Mouse (Mus musculus) limb, embryonic 13.5 days (tissue): ENCODE data around the gene Rab3b. TPM values are rescaled to one million over a fixed set of nuclear protein-coding genes. Genes with fewer than 3 reads are reported as not detected.
"Not testable (repeated sequence)": the region's sequence is repeated elsewhere in the genome, so short reads cannot be mapped to it uniquely, and the experiment has no call there.

Source experiments
- ATAC-seq: fragments of 200-750 bp; cut with Nextera tagmentation; 2 replicates; pipeline ENCODE4 v1.8.0; 2017; ENCODE audit warnings: low read depth, moderate number of reproducible peaks, moderate TSS enrichment; ENCODE audit not compliant: low FRiP score
- H3K27ac ChIP-seq: fragments of 300-500 bp; sonication (generic); 2 replicates; pipeline ENCODE4 v1.5.1; 2015; ENCODE audit warnings: inconsistent platforms, mild to moderate bottlenecking, moderate library complexity
- H3K27me3 ChIP-seq: fragments of 300-500 bp; sonication (generic); 2 replicates; pipeline ENCODE4 v1.6.1; 2015; ENCODE audit warnings: mild to moderate bottlenecking, inconsistent platforms
- H3K36me3 ChIP-seq: fragments of 300-500 bp; sonication (generic); 2 replicates; pipeline ENCODE4 v1.6.1; 2015; ENCODE audit warnings: inconsistent platforms, mild to moderate bottlenecking, moderate library complexity
- H3K4me1 ChIP-seq: fragments of 300-500 bp; sonication (generic); 2 replicates; pipeline ENCODE4 v1.6.1; 2015; ENCODE audit warnings: inconsistent platforms
- H3K4me2 ChIP-seq: fragments of 300-500 bp; sonication (generic); replicated peaks from 2 replicates; pipeline ENCODE4 v1.6.1; 2015; ENCODE audit warnings: inconsistent platforms, mild to moderate bottlenecking, moderate library complexity
- H3K4me3 ChIP-seq: fragments of 300-500 bp; sonication (generic); 2 replicates; pipeline ENCODE4 v1.5.1; 2015; ENCODE audit warnings: moderate library complexity, mild to moderate bottlenecking, inconsistent platforms
- H3K9ac ChIP-seq: fragments of 300-500 bp; sonication (generic); 2 replicates; pipeline ENCODE4 v1.6.1; 2015; ENCODE audit warnings: mild to moderate bottlenecking, inconsistent platforms
- H3K9me3 ChIP-seq: fragments of 300-500 bp; sonication (generic); 2 replicates; pipeline ENCODE4 v1.6.1; 2016; ENCODE audit warnings: inconsistent platforms
- WGBS: fragments of 180-500 bp; shearing (Covaris S2); methylation state at CpG from one replicate; pipeline ENCODE4 v1.1.7; 2015; 5-methylcytosine and 5-hydroxymethylcytosine counted together
- polyA plus RNA-seq: library from polyadenylated mRNA; unstranded; fragments of >200 nt; fragmentation: Nextera tagmentation; extraction: Ambion mirVana; gene quantifications from 2 replicates; pipeline ENCODE4 v1.2.1, GENCODE M21; 2015

Rab3b gene
- polyA plus RNA-seq, 1 experiment from 2014 or later, result 19.7 TPM

GRCm38 (mm10) chr4:108903346-108903745, 24.5 kb downstream of the Rab3b start:
- Histone ChIP-seq H3K27me3 (no peaks in the 10 kb centered on the region), H3K36me3 (no peaks in the 10 kb centered on the region), H3K4me2 (no peak overlapping the region)

DNA sequence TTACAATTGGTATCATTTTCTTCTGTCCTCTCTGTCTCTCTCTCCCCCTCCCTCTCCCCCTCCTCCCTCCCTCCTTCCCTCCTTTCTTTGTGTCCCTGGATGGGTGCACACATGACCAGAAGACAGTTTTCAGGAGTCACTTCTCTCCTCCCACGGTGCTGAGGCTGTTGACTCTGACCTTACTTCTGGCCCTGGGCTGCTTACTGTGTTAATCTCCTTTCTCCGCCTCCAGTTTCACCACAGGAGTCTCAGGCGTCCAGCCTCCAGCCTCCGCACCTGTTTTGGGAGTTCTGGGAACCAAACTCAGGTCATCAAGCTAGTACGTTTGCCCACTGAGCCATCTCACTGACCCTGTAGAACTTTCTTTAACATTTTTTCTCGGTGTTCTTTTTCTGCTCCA, 25.2 kb downstream of the Rab3b start:
- Histone ChIP-seq H3K36me3 (no peaks in the 10 kb centered on the region), H3K27ac (no peak overlapping the region), H3K9ac (no peak overlapping the region), H3K27me3 (no peaks in the 10 kb centered on the region), H3K4me1 (0 out of 2 replicates have a peak, but pooled peaks cover 3% of the 10 kb centered on the region), H3K4me3 (no peak overlapping the region), H3K4me2 (no peak overlapping the region), H3K9me3 (no peaks in the 10 kb centered on the region)
- ATAC-seq, result no peak
- WGBS, result 50% methylated on average over 6 of the region's 6 CpGs

More at GRCm38 (mm10) chr4:108903346-108903745, 24.5 kb downstream of the Rab3b start:
- no peaks in the 10 kb centered on the region for H3K9me3 ChIP-seq
- H3K27ac ChIP-seq, result no peak overlapping the region
- no peak overlapping the region for H3K4me3 ChIP-seq
- WGBS, result 90% methylated on average over 9 of the region's 9 CpGs
- no peak overlapping the region for H3K9ac ChIP-seq
- 0 out of 2 replicates have a peak, but pooled peaks cover 3% of the 10 kb centered on the region for H3K4me1 ChIP-seq
- ATAC-seq, result no peak

- ATAC-seq, result no peak
- WGBS, result 82% methylated on average over 10 of the region's 10 CpGs
- H3K9me3 ChIP-seq, result no peaks in the 10 kb centered on the region
Measured at GRCm38 (mm10) chr4:108904790-108905189, 25.9 kb downstream of the Rab3b start.

DNA sequence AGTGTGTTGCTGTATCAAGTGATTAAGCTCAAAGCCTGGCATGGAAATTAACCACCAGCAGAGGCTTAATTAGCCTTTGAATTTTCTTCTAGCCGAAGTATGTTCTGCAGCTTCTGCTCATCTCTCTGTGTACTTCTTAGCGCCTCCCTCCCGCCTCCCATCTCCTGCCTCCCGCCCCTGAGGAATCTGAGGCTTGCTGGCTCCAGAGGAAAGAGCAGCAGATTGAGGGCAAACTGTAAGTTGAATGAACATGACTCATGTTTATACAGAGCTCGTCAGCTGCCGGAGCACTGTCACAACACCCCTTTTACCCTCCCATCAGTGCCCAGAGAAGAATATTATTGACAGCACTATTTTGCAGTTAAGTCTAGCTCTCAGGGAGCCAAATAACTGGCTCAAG, 27.0 kb downstream of the Rab3b start:
- Histone ChIP-seq H3K9me3 (no peaks in the 10 kb centered on the region), H3K4me2 (no peak overlapping the region), H3K9ac (no peak overlapping the region), H3K4me1 (0 out of 2 replicates have a peak, but pooled peaks cover 3% of the 10 kb centered on the region), H3K27ac (no peak overlapping the region), H3K36me3 (no peaks in the 10 kb centered on the region), H3K4me3 (no peak overlapping the region), H3K27me3 (no peaks in the 10 kb centered on the region)
- ATAC-seq, result no peak
- WGBS, result 37% methylated on average over 6 of the region's 6 CpGs

More at GRCm38 (mm10) chr4:108904790-108905189, 25.9 kb downstream of the Rab3b start:
- no peak overlapping the region for H3K9ac ChIP-seq
- no peaks in the 10 kb centered on the region for H3K36me3 ChIP-seq
- H3K4me2 ChIP-seq, result no peak overlapping the region
- H3K27me3 ChIP-seq, result no peaks in the 10 kb centered on the region
- H3K4me3 ChIP-seq, result no peak overlapping the region
- 0 out of 2 replicates have a peak, but pooled peaks cover 3% of the 10 kb centered on the region for H3K4me1 ChIP-seq
- H3K27ac ChIP-seq, result no peak overlapping the region

- Histone ChIP-seq H3K27me3 (no peaks in the 10 kb centered on the region), H3K27ac (no peak overlapping the region)
- ATAC-seq, result no peak
Measured at GRCm38 (mm10) chr4:108907475-108907874, 28.6 kb downstream of the Rab3b start.

DNA sequence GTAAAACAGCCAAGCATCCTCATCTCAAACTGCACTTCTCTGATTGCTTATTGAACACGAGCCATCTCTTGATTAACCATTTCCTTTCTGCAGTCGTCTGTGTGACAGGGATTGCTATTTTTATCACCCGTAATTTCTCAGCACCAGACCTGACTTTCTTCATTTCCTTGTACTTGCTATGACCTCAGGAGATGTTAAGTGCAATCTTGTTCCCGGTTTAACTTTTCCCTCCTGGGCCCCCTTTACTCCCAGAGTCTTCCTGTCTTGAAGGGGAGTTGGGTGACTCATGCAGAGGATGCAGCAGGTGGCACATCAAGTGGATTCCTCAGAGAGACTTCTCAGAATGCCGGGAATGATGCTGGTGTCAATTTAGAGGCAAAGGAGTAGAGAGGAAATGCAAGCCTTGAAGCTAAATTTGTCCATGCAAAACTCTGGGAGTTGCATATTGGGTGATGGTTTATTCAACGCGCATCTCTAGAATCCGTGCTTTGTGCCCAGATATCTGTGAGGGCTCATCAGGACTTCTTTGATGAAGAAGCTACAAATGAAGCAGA, 31.1 kb downstream of the Rab3b start:
- Histone ChIP-seq H3K4me2 (no peak overlapping the region), H3K9ac (no peak overlapping the region), H3K27ac (no peak overlapping the region), H3K4me3 (no peak overlapping the region), H3K27me3 (no peaks in the 10 kb centered on the region), H3K36me3 (no peaks in the 10 kb centered on the region), H3K9me3 (no peaks in the 10 kb centered on the region), H3K4me1 (0 out of 2 replicates have a peak, but pooled peaks cover 3% of the 10 kb centered on the region)
- ATAC-seq, result no peak
- 57% methylated on average over 8 of the region's 8 CpGs for WGBS

More at GRCm38 (mm10) chr4:108907475-108907874, 28.6 kb downstream of the Rab3b start:
- Histone ChIP-seq H3K9ac (no peak overlapping the region), H3K9me3 (no peaks in the 10 kb centered on the region), H3K36me3 (no peaks in the 10 kb centered on the region), H3K4me1 (0 out of 2 replicates have a peak, but pooled peaks cover 3% of the 10 kb centered on the region), H3K4me2 (no peak overlapping the region), H3K4me3 (no peak overlapping the region)

- no peaks in the 10 kb centered on the region for H3K4me1 ChIP-seq
- ATAC-seq, result no peak
- H3K27me3 ChIP-seq, result no peaks in the 10 kb centered on the region
- WGBS, result 83% methylated on average over 2 of the region's 2 CpGs
- H3K4me2 ChIP-seq, result no peak overlapping the region
- H3K9me3 ChIP-seq, result no peaks in the 10 kb centered on the region
- H3K27ac ChIP-seq, result no peak overlapping the region
- H3K4me3 ChIP-seq, result no peak overlapping the region
- no peaks in the 10 kb centered on the region for H3K36me3 ChIP-seq
- no peak overlapping the region for H3K9ac ChIP-seq
Measured at GRCm38 (mm10) chr4:108911866-108912265, 33.0 kb downstream of the Rab3b start.

GRCm38 (mm10) chr4:108913180-108913579, 34.3 kb downstream of the Rab3b start:
- no peaks in the 10 kb centered on the region for H3K27me3 ChIP-seq
- H3K4me3 ChIP-seq, result no peak overlapping the region
- ATAC-seq, result no peak
- no peak overlapping the region for H3K27ac ChIP-seq
- no peaks in the 10 kb centered on the region for H3K9me3 ChIP-seq
- H3K9ac ChIP-seq, result no peak overlapping the region
- H3K4me1 ChIP-seq, result no peaks in the 10 kb centered on the region
- no peak overlapping the region for H3K4me2 ChIP-seq
- WGBS, result 68% methylated on average over 2 of the region's 2 CpGs
- no peaks in the 10 kb centered on the region for H3K36me3 ChIP-seq

- H3K9ac ChIP-seq, result no peak overlapping the region
- no peak for ATAC-seq
- no peaks in the 10 kb centered on the region for H3K9me3 ChIP-seq
- H3K4me3 ChIP-seq, result no peak overlapping the region
- H3K27ac ChIP-seq, result no peak overlapping the region
- H3K36me3 ChIP-seq, result no peaks in the 10 kb centered on the region
- no peaks in the 10 kb centered on the region for H3K27me3 ChIP-seq
- 74% methylated on average over 6 of the region's 6 CpGs for WGBS
- H3K4me2 ChIP-seq, result no peak overlapping the region
- H3K4me1 ChIP-seq, result no peaks in the 10 kb centered on the region
Measured at GRCm38 (mm10) chr4:108914391-108914790, 35.5 kb downstream of the Rab3b start.

DNA sequence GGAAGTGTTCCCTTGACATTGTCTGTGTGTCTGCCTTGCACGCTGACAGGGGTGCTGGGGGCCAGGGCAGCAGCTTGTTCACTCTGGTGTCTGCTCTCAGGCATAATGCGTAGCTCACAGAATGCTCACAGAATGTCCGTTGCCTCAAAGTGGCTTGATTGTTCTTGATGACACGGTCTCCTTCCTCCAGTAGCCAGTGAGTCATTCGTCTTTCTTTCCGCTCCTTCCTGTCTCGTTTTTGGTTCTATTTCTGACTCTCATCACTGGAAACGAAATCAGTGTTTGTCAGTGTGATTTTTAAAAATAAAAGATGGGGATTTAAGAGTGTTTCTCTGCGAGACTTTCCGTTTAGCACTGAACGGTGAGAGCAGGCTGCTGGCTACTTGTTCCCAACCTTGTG, 36.2 kb downstream of the Rab3b start:
- H3K4me2 ChIP-seq, result no peak overlapping the region

GRCm38 (mm10) chr4:108917654-108918053, 38.8 kb downstream of the Rab3b start:
- Histone ChIP-seq H3K9me3 (no peaks in the 10 kb centered on the region), H3K4me1 (no peaks in the 10 kb centered on the region), H3K27me3 (no peaks in the 10 kb centered on the region), H3K36me3 (no peaks in the 10 kb centered on the region), H3K27ac (no peak overlapping the region), H3K4me2 (no peak overlapping the region), H3K4me3 (no peak overlapping the region), H3K9ac (no peak overlapping the region)
- no peak for ATAC-seq
- 65% methylated on average over 3 of the region's 3 CpGs for WGBS

More for the DNA sequence above, 36.2 kb downstream of the Rab3b start:
- no peaks in the 10 kb centered on the region for H3K36me3 ChIP-seq
- no peak for ATAC-seq
- no peak overlapping the region for H3K4me3 ChIP-seq
- H3K4me1 ChIP-seq, result no peaks in the 10 kb centered on the region
- no peak overlapping the region for H3K27ac ChIP-seq
- 74% methylated on average over 11 of the region's 11 CpGs for WGBS
- H3K27me3 ChIP-seq, result no peaks in the 10 kb centered on the region
- H3K9me3 ChIP-seq, result no peaks in the 10 kb centered on the region
- no peak overlapping the region for H3K9ac ChIP-seq

DNA sequence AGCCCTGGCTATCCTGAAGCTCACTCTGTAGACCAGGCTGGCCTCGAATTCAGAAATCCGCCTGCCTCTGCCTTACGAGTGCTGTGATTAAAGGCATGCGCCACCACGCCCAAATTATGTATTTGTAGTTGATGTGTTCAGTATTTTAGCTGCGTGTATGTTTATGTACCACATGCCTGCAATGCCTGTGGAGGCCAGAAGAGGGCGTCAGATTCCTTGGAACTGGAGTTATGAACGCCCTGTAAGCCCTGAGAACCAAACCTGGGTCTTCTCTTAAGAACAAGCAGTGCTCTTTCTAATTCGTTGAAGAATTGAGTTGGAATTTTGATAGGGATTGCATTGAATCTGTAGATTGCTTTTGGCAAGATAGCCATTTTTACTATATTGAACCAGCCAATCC, 49.1 kb downstream of the Rab3b start:
- H3K4me3 ChIP-seq, H3K27ac ChIP-seq, H3K9me3 ChIP-seq, H3K27me3 ChIP-seq, H3K9ac ChIP-seq, H3K4me2 ChIP-seq, H3K36me3 ChIP-seq, ATAC-seq, H3K4me1 ChIP-seq: not testable (repeated sequence)
- 83% methylated on average over 9 of the region's 9 CpGs for WGBS

GRCm38 (mm10) chr4:108933163-108933562, 54.3 kb downstream of the Rab3b start:
- Histone ChIP-seq H3K27ac (no peak overlapping the region), H3K36me3 (no peaks in the 10 kb centered on the region), H3K4me2 (no peak overlapping the region), H3K4me3 (no peak overlapping the region), H3K4me1 (peaks cover 4% of the 10 kb centered on the region), H3K27me3 (no peaks in the 10 kb centered on the region), H3K9me3 (no peaks in the 10 kb centered on the region), H3K9ac (no peak overlapping the region)
- no peak for ATAC-seq
- 56% methylated on average over 1 of the region's 1 CpGs for WGBS
